Mouse (Mus musculus): ENCODE measurements around the gene Rfx8.

DNA sequence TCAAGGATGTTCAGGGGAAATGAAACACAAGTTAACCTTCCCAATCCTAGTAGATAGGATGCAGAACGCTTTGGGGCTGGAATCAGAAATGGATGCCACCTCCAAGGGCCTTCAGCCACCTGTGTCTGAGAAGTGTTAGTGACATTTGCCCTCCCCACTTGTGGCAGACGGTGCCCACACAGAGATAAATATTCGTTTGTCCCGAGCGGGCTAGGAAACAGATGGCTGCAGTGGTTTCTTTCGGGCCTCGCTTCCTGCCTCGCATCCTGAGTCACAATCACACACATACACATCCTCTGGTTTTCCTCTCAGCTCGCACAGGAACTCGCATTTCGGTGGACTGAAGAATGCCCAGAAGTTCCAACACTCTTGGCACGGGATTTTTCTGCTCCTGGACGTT is 13.5 kb upstream of the Rfx8 start:
- no peak for TF ChIP-seq CTCF (IDR thresholded peaks at IDR 0.05; ENCODE audit: control insufficient read depth, insufficient read depth, insufficient read length)
- TF ChIP-seq USF1 (IDR thresholded peaks at IDR 0.05; ENCODE audit: low read depth) = no peak
- no peak for TF ChIP-seq MYOD1 (IDR thresholded peaks at IDR 0.05; ENCODE audit: control insufficient read depth, insufficient read length, low read depth)
- no peak for TF ChIP-seq MYOG (IDR thresholded peaks at IDR 0.05; ENCODE audit: control insufficient read depth, extremely low read depth, insufficient read length)
- no peak for TF ChIP-seq MAX (IDR thresholded peaks at IDR 0.05)
- TF ChIP-seq CEBPB (IDR thresholded peaks at IDR 0.05; ENCODE audit: low read depth) = no peak
